Comparison of ENCODE assay signal across 28 mouse cellular contexts in genomic region chr2:101618373-101618772, GRCm38 (mm10). TPM values are rescaled to one million over a fixed set of nuclear protein-coding genes. Genes with fewer than 3 reads are reported as not detected.
DNase-seq lines count a peak whose midpoint lies in the region; ATAC-seq lines count a peak whose summit lies in the region.
"Had no signal": no experiment of that assay in that cellular context is flagged by ENCODE, and none has a peak within 500 bp of the region (broad histone marks: within the 10 kb centered on the region; RNA-seq: fewer than 3 reads in every experiment).

No protein-coding gene starts in this region.

- H3K36me3 ChIP-seq in midbrain, embryonic 11.5 days (ENCODE audit: control insufficient read depth, insufficient read depth, low read length): no peaks in the 10 kb centered on the region
- no peaks in the 10 kb centered on the region for H3K36me3 ChIP-seq in midbrain, embryonic 10.5 days
- H3K36me3 ChIP-seq: embryonic facial prominence, embryonic 13.5 days; embryonic facial prominence, embryonic 15.5 days; forebrain, embryonic 15.5 days had no signal

- H3K4me1 ChIP-seq in midbrain, embryonic 11.5 days (ENCODE audit: control insufficient read depth, insufficient read depth, low read length): no peaks in the 10 kb centered on the region
- peaks cover 15% of the 10 kb centered on the region for H3K4me1 ChIP-seq in midbrain, embryonic 10.5 days
- H3K4me1 ChIP-seq: embryonic facial prominence, embryonic 15.5 days had no signal

- no peak overlapping the region for H3K4me2 ChIP-seq in midbrain, embryonic 11.5 days
- H3K4me2 ChIP-seq: embryonic facial prominence, embryonic 13.5 days; embryonic facial prominence, embryonic 15.5 days; forebrain, embryonic 13.5 days; forebrain, embryonic 15.5 days had no signal

- H3K4me3 ChIP-seq in midbrain, embryonic 11.5 days (ENCODE audit: low read depth, low read length): no peak overlapping the region
- H3K4me3 ChIP-seq in midbrain, embryonic 10.5 days: no peak overlapping the region
- H3K4me3 ChIP-seq: embryonic facial prominence, embryonic 13.5 days; embryonic facial prominence, embryonic 15.5 days; forebrain, embryonic 13.5 days; forebrain, embryonic 15.5 days had no signal

- no peak overlapping the region for H3K27ac ChIP-seq in midbrain, embryonic 11.5 days (ENCODE audit: low read depth, low read length)
- no peak overlapping the region for H3K27ac ChIP-seq in midbrain, embryonic 10.5 days (replicated peaks)
- H3K27ac ChIP-seq: embryonic facial prominence, embryonic 13.5 days; embryonic facial prominence, embryonic 15.5 days; forebrain, embryonic 13.5 days; forebrain, embryonic 15.5 days had no signal

- peak; percentile 31 for DNase-seq in midbrain, embryonic 11.5 days (ENCODE audit: low spot score, missing footprints)
- no peak for DNase-seq in midbrain, embryonic 10.5 days (ENCODE audit: low spot score)
- DNase-seq in gastrocnemius, postnatal 10 days: no peak
- DNase-seq: adrenal gland, adult 8-10 months; adrenal gland, postnatal 14 days; adrenal gland, postnatal 36 days; B cell, adult 2 months; cerebellum, adult 11-12 months; cerebellum, adult 2 months; cerebellum, adult 9-10 months; cerebellum, postnatal 10 days; cerebellum, postnatal 25 days; embryo, embryonic 11 days; forebrain, postnatal 0 days had no signal

- H3K9ac ChIP-seq in midbrain, embryonic 11.5 days (ENCODE audit: low read length): no peak overlapping the region
- H3K9ac ChIP-seq: embryonic facial prominence, embryonic 13.5 days; embryonic facial prominence, embryonic 15.5 days; forebrain, embryonic 13.5 days; forebrain, embryonic 15.5 days; forebrain, postnatal 0 days had no signal

- ATAC-seq in midbrain, embryonic 11.5 days (ENCODE audit: low FRiP score): no peak
- ATAC-seq in megakaryocyte, adult 5-6 weeks (ENCODE audit: poor library complexity, severe bottlenecking): peak; percentile 13; the same call in 1 of the 2 replicates
- no peak for ATAC-seq in erythroblast, adult 5-6 weeks (replicated peaks; ENCODE audit: low FRiP score, poor library complexity, severe bottlenecking)
- ATAC-seq: activated CD4-positive, CD25-positive, alpha-beta regulatory T cell, adult 4 months; CD4-positive, CD25-positive, alpha-beta regulatory T cell, adult 4 months; forebrain, embryonic 13.5 days; forebrain, embryonic 15.5 days; forebrain, postnatal 0 days; Patski had no signal

- 80% methylated on average over 4 of the region's 4 CpGs for WGBS in midbrain, embryonic 11.5 days
- 90% methylated on average over 4 of the region's 4 CpGs for WGBS in midbrain, embryonic 10.5 days

- H3K9me3 ChIP-seq in midbrain, embryonic 11.5 days (ENCODE audit: control insufficient read depth, low read length): no peaks in the 10 kb centered on the region
- H3K9me3 ChIP-seq in midbrain, embryonic 10.5 days (replicated peaks): no peaks in the 10 kb centered on the region
- H3K9me3 ChIP-seq: embryonic facial prominence, embryonic 13.5 days; embryonic facial prominence, embryonic 15.5 days; forebrain, embryonic 13.5 days; forebrain, embryonic 15.5 days; G1E had no signal

- H3K27me3 ChIP-seq in midbrain, embryonic 11.5 days (ENCODE audit: control insufficient read depth, insufficient read depth, low read length): no peaks in the 10 kb centered on the region
- no peaks in the 10 kb centered on the region for H3K27me3 ChIP-seq in midbrain, embryonic 10.5 days (ENCODE audit: low read depth, poor library complexity, severe bottlenecking)
- H3K27me3 ChIP-seq: embryonic facial prominence, embryonic 13.5 days; embryonic facial prominence, embryonic 15.5 days; forebrain, embryonic 13.5 days; forebrain, embryonic 15.5 days; Patski had no signal

RNA-seq across cellular contexts. Expression of gene Rag2, which starts 6.1 kb away (rescaled TPM):
- 0.05 TPM in 1 of 2 replicates, not detected in the other for polyA plus RNA-seq in midbrain, embryonic 11.5 days (2014; fragmentation: Nextera tagmentation; extraction: Ambion mirVana)
- polyA plus RNA-seq in midbrain, embryonic 10.5 days (2016; fragmentation: Nextera tagmentation; extraction: Ambion mirVana): not detected in 2 replicates
- 0.48 TPM in 1 of 2 replicates, not detected in the other for total RNA-seq in megakaryocyte, adult 5-6 weeks (2015)
- not detected in 2 replicates for total RNA-seq in megakaryocyte, adult 5-6 weeks (2017)
- total RNA-seq in erythroblast, adult 5-6 weeks (2015; ENCODE audit: low replicate concordance): not detected in 2 replicates
- 0.14 and 1.0 TPM in 2 replicates for total RNA-seq in erythroblast, adult 5-6 weeks (2017; ENCODE audit: low replicate concordance)
- total RNA-seq in gastrocnemius, postnatal 10 days (2021): under 1 TPM in 1 of 2 experiments, not detected in 1; 0.11 TPM
- total RNA-seq: adrenal gland, adult 18-20 months; adrenal gland, adult 8-10 months; adrenal gland, postnatal 36 days; CH12.LX; forebrain, postnatal 0 days had no signal
- polyA plus RNA-seq: activated CD4-positive, CD25-positive, alpha-beta regulatory T cell, adult 4 months; cerebellum, adult 2 months; embryonic facial prominence, embryonic 11.5 days; embryonic facial prominence, embryonic 13.5 days; forebrain, embryonic 11.5 days; forebrain, embryonic 13.5 days; forebrain, embryonic 15.5 days; forebrain, postnatal 0 days; G1E; Patski had no signal

RNA-seq across cellular contexts. Expression of gene Rag1, which starts 30.9 kb away (rescaled TPM):
- 0.12 TPM in 2 replicates for polyA plus RNA-seq in midbrain, embryonic 11.5 days (2014; fragmentation: Nextera tagmentation; extraction: Ambion mirVana)
- 0.02 and 0.10 TPM in 2 replicates for polyA plus RNA-seq in midbrain, embryonic 10.5 days (2016; fragmentation: Nextera tagmentation; extraction: Ambion mirVana)
- 0.05 TPM in 1 of 2 replicates, not detected in the other for total RNA-seq in megakaryocyte, adult 5-6 weeks (2015)
- total RNA-seq in megakaryocyte, adult 5-6 weeks (2017): 0.04 and 0.77 TPM in 2 replicates
- 0.63 and 0.77 TPM in 2 replicates for total RNA-seq in erythroblast, adult 5-6 weeks (2015; ENCODE audit: low replicate concordance)
- 0.14 and 0.34 TPM in 2 replicates for total RNA-seq in erythroblast, adult 5-6 weeks (2017; ENCODE audit: low replicate concordance)
- under 1 TPM; 0.16 to 0.61 TPM for total RNA-seq in gastrocnemius, postnatal 10 days (2021)
- total RNA-seq: adrenal gland, adult 18-20 months; adrenal gland, postnatal 36 days; CH12.LX had no signal
- polyA plus RNA-seq: activated CD4-positive, CD25-positive, alpha-beta regulatory T cell, adult 4 months; CD4-positive, CD25-positive, alpha-beta regulatory T cell, adult 4 months; Patski had no signal

RNA-seq across cellular contexts. Expression of gene B230118H07Rik, which starts 31.0 kb away (rescaled TPM):
- 64.4 and 67.8 TPM in 2 replicates for polyA plus RNA-seq in midbrain, embryonic 11.5 days (2014; fragmentation: Nextera tagmentation; extraction: Ambion mirVana)
- 57.4 and 64.1 TPM in 2 replicates for polyA plus RNA-seq in midbrain, embryonic 10.5 days (2016; fragmentation: Nextera tagmentation; extraction: Ambion mirVana)
- total RNA-seq in megakaryocyte, adult 5-6 weeks (2015): 21.2 and 22.0 TPM in 2 replicates
- 17.8 and 19.7 TPM in 2 replicates for total RNA-seq in megakaryocyte, adult 5-6 weeks (2017)
- 16.9 and 21.3 TPM in 2 replicates for total RNA-seq in erythroblast, adult 5-6 weeks (2015; ENCODE audit: low replicate concordance)
- 4.6 and 19.0 TPM in 2 replicates for total RNA-seq in erythroblast, adult 5-6 weeks (2017; ENCODE audit: low replicate concordance)
- total RNA-seq in gastrocnemius, postnatal 10 days (2021): 10 to 100 TPM; 50.4 to 50.8 TPM

RNA-seq across cellular contexts. Expression of gene Traf6, which starts 59.9 kb away (rescaled TPM):
- 23.9 and 24.6 TPM in 2 replicates for polyA plus RNA-seq in midbrain, embryonic 11.5 days (2014; fragmentation: Nextera tagmentation; extraction: Ambion mirVana)
- polyA plus RNA-seq in midbrain, embryonic 10.5 days (2016; fragmentation: Nextera tagmentation; extraction: Ambion mirVana): 16.9 and 18.7 TPM in 2 replicates
- total RNA-seq in megakaryocyte, adult 5-6 weeks (2015): 27.7 and 30.2 TPM in 2 replicates
- total RNA-seq in megakaryocyte, adult 5-6 weeks (2017): 14.6 and 19.4 TPM in 2 replicates
- 4.8 TPM in 2 replicates for total RNA-seq in erythroblast, adult 5-6 weeks (2015; ENCODE audit: low replicate concordance)
- total RNA-seq in erythroblast, adult 5-6 weeks (2017; ENCODE audit: low replicate concordance): 2.2 and 5.7 TPM in 2 replicates
- total RNA-seq in gastrocnemius, postnatal 10 days (2021): 10 to 100 TPM; 11.5 to 12.1 TPM
